Mouse (Mus musculus) left cerebral cortex, postnatal 36 days (tissue): ENCODE results near the gene Ncapd2. TPM values are rescaled to one million over a fixed set of nuclear protein-coding genes. Genes with fewer than 3 reads are reported as not detected.

Source experiments
- DNase-seq, 2 experiments: peaks; one replicate each; pipeline ENCODE4 v3.0.0; 2021 to 2022; ENCODE audit warnings: low spot score in 2 of 2, mixed read lengths in 1 of 2
- intact Hi-C: fragments of 180-260 bp; cut with DNase I; formaldehyde crosslinking; loops from one replicate; pipeline ENCODE4 v1.15.1; 2025
- total RNA-seq, 2 experiments: library from RNA; stranded (reverse); gene quantifications; 2 replicates each; pipeline ENCODE4 v1.2.3; 2021

Ncapd2 gene
- total RNA-seq = 10 to 100 TPM; 24.2 to 30.2 TPM

- DNase-seq = peak; percentile 96
- intact Hi-C loops = no loop called here
These were observed at the start of gene Ncapd2, which contains the start of gene Mrpl51 for GRCm38 (mm10) chr6:125191332-125192015. Ncapd2 (minus strand) TSS chr6:125191701. Mrpl51 (plus strand) TSS chr6:125191801.

- intact Hi-C loops = no loop called here
- DNase-seq = no peak
These were observed 49.1 kb upstream of the Ncapd2 start for GRCm38 (mm10) chr6:125240617-125241016.

DNA sequence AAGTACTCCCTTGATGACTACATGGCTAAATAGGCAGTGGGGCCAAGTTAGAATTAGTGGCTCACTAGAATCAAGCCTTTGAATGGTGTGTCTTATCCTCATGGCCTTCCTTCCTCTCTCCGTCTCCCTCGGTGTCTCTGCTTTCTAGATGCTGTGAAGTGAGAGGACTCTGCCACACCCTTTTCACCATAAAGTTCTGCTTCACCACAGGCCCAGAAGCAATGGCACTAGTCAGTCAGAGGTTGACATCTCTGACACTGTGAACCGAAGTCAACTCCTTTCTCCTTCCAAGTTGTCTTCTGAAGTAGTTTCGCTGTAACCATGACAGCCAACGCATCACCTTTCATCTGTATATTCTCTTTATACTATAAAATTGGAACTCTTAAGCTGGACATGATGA is 48.0 kb upstream of the Ncapd2 start:
- DNase-seq = no peak
- intact Hi-C loops = no loop called here

DNA sequence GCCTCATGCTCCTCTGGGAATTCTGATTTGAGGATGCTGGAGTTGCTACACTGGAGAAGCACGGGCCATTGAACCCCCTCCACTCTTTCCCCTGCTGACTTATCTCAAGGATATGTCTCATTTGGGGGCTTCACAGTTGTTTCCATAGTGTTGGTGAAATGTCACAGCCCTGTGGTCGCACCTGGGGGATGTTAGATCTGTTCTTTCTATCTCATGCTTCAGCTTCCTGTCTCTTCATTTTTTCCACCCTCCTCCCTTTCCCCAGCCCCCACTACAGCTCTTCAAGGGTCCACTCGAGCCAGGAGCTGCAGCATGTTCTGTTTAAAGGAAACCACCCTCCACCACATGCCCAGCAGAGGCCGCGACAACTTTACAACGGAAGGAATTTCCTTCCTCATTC is 46.9 kb upstream of the Ncapd2 start:
- intact Hi-C loops = no loop called here

GRCm38 (mm10) chr6:125237421-125237820 is 45.9 kb upstream of the Ncapd2 start:
- intact Hi-C loops = no loop called here

More for the DNA sequence above, 46.9 kb upstream of the Ncapd2 start:
- DNase-seq = no peak

GRCm38 (mm10) chr6:125236782-125237181 is 45.3 kb upstream of the Ncapd2 start, which contains the start of gene Cd27:
Cd27 (minus strand) TSS chr6:125237010.
- intact Hi-C loops = no loop called here
- DNase-seq = no peak

More at GRCm38 (mm10) chr6:125237421-125237820, 45.9 kb upstream of the Ncapd2 start:
- no peak for DNase-seq

- intact Hi-C loops = no loop called here
- no peak for DNase-seq
These were observed 44.8 kb upstream of the Ncapd2 start for GRCm38 (mm10) chr6:125236341-125236740.

GRCm38 (mm10) chr6:125234520-125234828 is 43.0 kb upstream of the Ncapd2 start:
- DNase-seq = no peak
- intact Hi-C loops = no loop called here

GRCm38 (mm10) chr6:125233816-125234519 is 42.5 kb upstream of the Ncapd2 start:
- DNase-seq = no peak
- intact Hi-C loops = no loop called here

GRCm38 (mm10) chr6:125232516-125232915 is 41.0 kb upstream of the Ncapd2 start:
- intact Hi-C loops = no loop called here
- DNase-seq = no peak

DNA sequence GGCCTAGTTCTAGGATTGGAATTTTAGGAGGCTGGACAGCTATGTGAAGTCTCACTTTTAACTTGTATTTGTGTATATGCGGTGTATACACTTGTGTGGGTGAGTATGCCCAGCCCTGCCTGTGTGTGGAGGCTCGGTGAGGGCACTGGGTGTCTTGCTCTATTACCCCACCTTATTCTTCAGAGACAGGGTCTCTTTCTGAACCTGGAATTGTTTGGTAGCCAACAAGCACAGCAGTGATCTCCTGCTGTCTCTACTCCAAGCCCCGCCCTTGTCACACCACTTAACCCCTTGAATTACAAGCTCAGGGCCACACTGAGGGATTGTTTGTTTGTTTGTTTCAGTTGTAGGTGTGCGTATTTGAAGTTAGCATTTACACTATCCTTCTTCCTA is 40.5 kb upstream of the Ncapd2 start:
- DNase-seq = no peak
- intact Hi-C loops = no loop called here

GRCm38 (mm10) chr6:125231117-125232044 is 39.9 kb upstream of the Ncapd2 start, which contains the start of gene Tapbpl:
Tapbpl (minus strand) TSS chr6:125231860.
- intact Hi-C loops = no loop called here
- DNase-seq = peak; percentile 31 to 40

DNA sequence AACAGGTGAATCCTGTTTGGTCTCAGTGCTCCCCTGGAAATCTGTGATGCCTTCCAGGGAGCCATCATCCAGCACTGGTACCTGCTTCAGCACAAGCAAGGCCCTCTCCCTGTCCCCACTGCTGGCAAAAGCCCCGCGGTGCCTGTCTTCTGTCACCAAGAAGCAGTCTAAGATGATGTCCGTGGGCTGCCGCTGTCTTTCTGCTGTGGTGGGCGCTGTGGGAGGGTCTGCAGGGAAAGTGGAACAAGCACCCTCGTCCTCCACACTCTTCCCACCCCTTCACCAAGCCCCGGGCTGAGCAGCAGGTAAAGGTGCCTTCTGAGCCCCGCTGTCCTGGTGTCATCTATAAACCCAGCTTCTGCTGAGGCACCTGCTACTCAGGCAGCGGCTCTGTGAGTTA is 39.1 kb upstream of the Ncapd2 start:
- DNase-seq = no peak
- intact Hi-C loops = no loop called here

- intact Hi-C loops = no loop called here
- peak in 1 of 2 experiments; percentile 50 for DNase-seq
These were observed 34.1 kb upstream of the Ncapd2 start for GRCm38 (mm10) chr6:125225518-125226115.

GRCm38 (mm10) chr6:125222577-125222976 is 31.1 kb upstream of the Ncapd2 start:
- no peak for DNase-seq
- intact Hi-C loops = no loop called here

DNA sequence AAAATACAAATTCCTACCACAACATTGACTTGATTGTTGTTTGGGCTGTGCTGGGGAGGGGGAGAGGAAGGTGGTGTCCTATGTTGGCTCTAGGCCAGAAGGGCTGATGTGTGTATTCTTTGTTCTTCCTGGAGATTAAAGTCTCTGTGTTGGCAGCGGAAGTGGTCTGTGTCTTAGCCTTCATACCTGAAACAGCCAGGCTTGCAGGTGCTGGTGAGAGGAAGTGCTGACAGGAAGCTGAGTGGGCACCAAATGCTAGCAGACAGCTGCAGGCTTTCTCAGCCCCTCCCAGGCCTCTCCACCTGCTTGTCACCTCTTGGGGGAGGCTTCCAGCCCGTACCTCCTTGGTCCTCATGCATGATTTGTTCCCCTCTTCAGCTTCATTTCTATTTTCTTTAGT is 30.6 kb upstream of the Ncapd2 start:
- no peak for DNase-seq
- intact Hi-C loops = no loop called here

- DNase-seq = no peak
- intact Hi-C loops = no loop called here
These were observed 29.7 kb upstream of the Ncapd2 start for GRCm38 (mm10) chr6:125221115-125221745.

DNA sequence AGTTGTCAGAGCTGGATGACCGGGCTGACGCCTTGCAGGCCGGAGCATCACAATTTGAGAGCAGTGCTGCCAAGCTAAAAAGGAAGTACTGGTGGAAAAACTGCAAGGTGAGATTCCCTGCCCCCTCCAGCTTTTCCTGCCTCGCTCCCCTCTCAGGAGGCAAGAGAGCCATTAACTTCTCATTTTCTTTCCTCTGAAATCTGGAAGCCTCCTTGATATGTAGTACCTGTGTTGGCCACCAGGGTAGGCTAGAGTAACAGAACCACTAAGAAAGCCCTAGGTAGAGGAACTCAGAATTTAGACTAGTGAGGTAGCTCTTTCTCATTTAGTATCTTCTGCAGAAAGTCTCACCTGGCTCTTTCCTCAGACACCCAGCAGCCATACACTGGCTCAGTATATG is 27.5 kb upstream of the Ncapd2 start:
- peak; percentile 38 to 56 for DNase-seq
- intact Hi-C loops = no loop called here

DNA sequence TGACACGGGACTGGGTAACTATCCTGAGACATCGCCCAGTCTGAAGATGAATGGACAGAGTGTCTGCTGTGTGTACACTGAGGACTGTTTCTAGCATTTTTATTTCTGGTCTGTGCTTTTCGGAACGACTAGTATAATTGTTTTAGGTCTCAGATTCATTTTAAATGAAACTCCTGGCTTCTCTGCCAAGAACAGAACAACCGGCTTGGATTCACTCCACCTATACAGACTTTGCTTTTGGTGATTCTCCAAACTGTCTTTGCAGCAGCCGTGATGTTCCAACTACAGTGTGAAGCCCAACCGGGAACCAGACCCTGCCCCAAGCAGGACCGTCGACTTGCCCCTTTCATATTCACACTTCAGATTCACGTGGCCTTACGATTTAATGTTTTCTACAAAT is 26.4 kb upstream of the Ncapd2 start:
- intact Hi-C loops = loop anchor here (2.0 kb wide), 1 partner anchor 53 kb away; no protein-coding TSS in a partner anchor
- peak; percentile 34 to 40 for DNase-seq
